Mouse (Mus musculus): Measurements from ENCODE around the gene Spi1. TPM values are rescaled to one million over a fixed set of nuclear protein-coding genes. Genes with fewer than 3 reads are reported as not detected.

Spi1 gene
- polyA plus RNA-seq, 1 experiment from 2014 or later, result 1.7 TPM

DNA sequence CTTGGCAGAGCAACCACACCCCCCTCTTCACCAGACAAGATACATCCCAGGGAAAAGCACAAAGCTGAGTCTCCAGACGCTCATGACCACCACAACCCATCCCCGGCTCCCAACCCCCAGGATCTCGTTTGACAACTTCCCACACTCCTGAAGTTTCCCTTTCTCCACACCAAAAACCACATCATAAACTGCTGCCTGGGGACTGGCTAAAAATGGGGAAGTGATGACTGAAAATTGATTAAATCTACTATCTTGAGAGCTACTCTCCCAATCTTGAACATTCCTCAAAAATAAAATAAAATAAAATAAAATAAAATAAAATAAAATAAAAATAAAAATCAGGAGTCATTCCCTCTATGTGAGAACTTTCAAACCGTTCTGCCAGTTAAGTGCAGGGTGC is 80.8 kb downstream of the Spi1 start:
- Histone ChIP-seq H3K4me1 (replicated peaks; ENCODE audit: control insufficient read depth, insufficient read depth, low read length) (no peaks in the 10 kb centered on the region), H3K4me3 (replicated peaks; ENCODE audit: low read length) (no peak overlapping the region), H3K36me3 (ENCODE audit: control insufficient read depth, insufficient read depth) (peaks cover 48% of the 10 kb centered on the region), H3K27ac (ENCODE audit: low read length) (no peak overlapping the region), H3K9me3 (ENCODE audit: control insufficient read depth, low read length) (no peaks in the 10 kb centered on the region), H3K4me2 (ENCODE audit: low read length) (no peak overlapping the region), H3K9ac (replicated peaks; ENCODE audit: low read depth, low read length) (no peak overlapping the region), H3K27me3 (replicated peaks; ENCODE audit: control insufficient read depth, insufficient read depth, low read length) (no peaks in the 10 kb centered on the region)
- ATAC-seq, result no peak
- 93% methylated on average over 4 of the region's 4 CpGs for WGBS

- no peak overlapping the region for H3K9ac ChIP-seq (replicated peaks; ENCODE audit: low read depth, low read length)
- H3K27me3 ChIP-seq (replicated peaks; ENCODE audit: control insufficient read depth, insufficient read depth, low read length), result no peaks in the 10 kb centered on the region
- 92% methylated on average over 5 of the region's 5 CpGs for WGBS
- H3K9me3 ChIP-seq (ENCODE audit: control insufficient read depth, low read length), result no peaks in the 10 kb centered on the region
- peaks cover 44% of the 10 kb centered on the region for H3K36me3 ChIP-seq (ENCODE audit: control insufficient read depth, insufficient read depth)
- no peak for ATAC-seq
- no peak overlapping the region for H3K27ac ChIP-seq (ENCODE audit: low read length)
- H3K4me1 ChIP-seq (replicated peaks; ENCODE audit: control insufficient read depth, insufficient read depth, low read length), result no peaks in the 10 kb centered on the region
- no peak overlapping the region for H3K4me2 ChIP-seq (ENCODE audit: low read length)
- no peak overlapping the region for H3K4me3 ChIP-seq (replicated peaks; ENCODE audit: low read length)
Observed at GRCm38 (mm10) chr2:91163532-91163931, 81.3 kb downstream of the Spi1 start.

- WGBS, result 89% methylated on average over 6 of the region's 6 CpGs
- Histone ChIP-seq H3K36me3 (ENCODE audit: control insufficient read depth, insufficient read depth) (peaks cover 48% of the 10 kb centered on the region), H3K9me3 (ENCODE audit: control insufficient read depth, low read length) (no peaks in the 10 kb centered on the region), H3K4me2 (ENCODE audit: low read length) (no peak overlapping the region), H3K27ac (ENCODE audit: low read length) (no peak overlapping the region), H3K4me3 (replicated peaks; ENCODE audit: low read length) (no peak overlapping the region), H3K9ac (replicated peaks; ENCODE audit: low read depth, low read length) (no peak overlapping the region), H3K27me3 (replicated peaks; ENCODE audit: control insufficient read depth, insufficient read depth, low read length) (no peaks in the 10 kb centered on the region), H3K4me1 (replicated peaks; ENCODE audit: control insufficient read depth, insufficient read depth, low read length) (no peaks in the 10 kb centered on the region)
- no peak for ATAC-seq
Observed at GRCm38 (mm10) chr2:91164991-91165390, 82.8 kb downstream of the Spi1 start.

Other genes with a start within 250 kb of the Spi1 start
- gene Mtch2, start 235.2 kb upstream of the Spi1 start, polyA plus RNA-seq (2015; fragmentation: Nextera tagmentation; extraction: Ambion mirVana), result 264 and 287 TPM in 2 replicates
- 28.6 and 29.9 TPM in 2 replicates for gene C1qtnf4, start 196.5 kb upstream of the Spi1 start, polyA plus RNA-seq (2015; fragmentation: Nextera tagmentation; extraction: Ambion mirVana)
- gene Kbtbd4, start 177.7 kb upstream of the Spi1 start, polyA plus RNA-seq (2015; fragmentation: Nextera tagmentation; extraction: Ambion mirVana), result 61.9 and 62.3 TPM in 2 replicates
- gene Ndufs3, start 177.6 kb upstream of the Spi1 start, polyA plus RNA-seq (2015; fragmentation: Nextera tagmentation; extraction: Ambion mirVana), result 211 and 212 TPM in 2 replicates
- 130 and 144 TPM in 2 replicates for gene Celf1, start 142.0 kb upstream of the Spi1 start, polyA plus RNA-seq (2015; fragmentation: Nextera tagmentation; extraction: Ambion mirVana)
- gene Rapsn, start 46.8 kb upstream of the Spi1 start, polyA plus RNA-seq (2015; fragmentation: Nextera tagmentation; extraction: Ambion mirVana), result 0.51 and 0.86 TPM in 2 replicates
- gene Psmc3, start 28.4 kb upstream of the Spi1 start, polyA plus RNA-seq (2015; fragmentation: Nextera tagmentation; extraction: Ambion mirVana), result 236 and 238 TPM in 2 replicates
- 23.1 and 33.3 TPM in 2 replicates for gene Slc39a13, start 12.0 kb upstream of the Spi1 start, polyA plus RNA-seq (2015; fragmentation: Nextera tagmentation; extraction: Ambion mirVana)
- gene Mybpc3, start 35.8 kb downstream of the Spi1 start, polyA plus RNA-seq (2015; fragmentation: Nextera tagmentation; extraction: Ambion mirVana), result not detected in 2 replicates
- 49.3 and 59.4 TPM in 2 replicates for gene Madd, start 101.4 kb downstream of the Spi1 start, polyA plus RNA-seq (2015; fragmentation: Nextera tagmentation; extraction: Ambion mirVana)
- gene Nr1h3, start 120.4 kb downstream of the Spi1 start, polyA plus RNA-seq (2015; fragmentation: Nextera tagmentation; extraction: Ambion mirVana), result 2.4 and 2.6 TPM in 2 replicates
- gene Acp2, start 120.5 kb downstream of the Spi1 start, polyA plus RNA-seq (2015; fragmentation: Nextera tagmentation; extraction: Ambion mirVana), result 37.6 and 39.0 TPM in 2 replicates
- 16.6 and 17.0 TPM in 2 replicates for gene Ddb2, start 154.6 kb downstream of the Spi1 start, polyA plus RNA-seq (2015; fragmentation: Nextera tagmentation; extraction: Ambion mirVana)
- 19.2 and 20.4 TPM in 2 replicates for gene Pacsin3, start 173.6 kb downstream of the Spi1 start, polyA plus RNA-seq (2015; fragmentation: Nextera tagmentation; extraction: Ambion mirVana)
- gene Arfgap2, start 182.6 kb downstream of the Spi1 start, polyA plus RNA-seq (2015; fragmentation: Nextera tagmentation; extraction: Ambion mirVana), result 77.5 and 77.7 TPM in 2 replicates